Mouse (Mus musculus) kidney, postnatal 14 days (tissue): ENCODE data around the gene Crybg1.

Experiments used
- DNase-seq: peaks from one replicate; pipeline ENCODE4 v3.0.0; 2022; ENCODE audit warnings: mixed read lengths

Gene Crybg1

GRCm38 (mm10) chr10:44080351-44080750, 68.3 kb downstream of the Crybg1 start:
- no peak for DNase-seq

- no peak for DNase-seq
These were observed 69.7 kb downstream of the Crybg1 start for GRCm38 (mm10) chr10:44078799-44079521.

GRCm38 (mm10) chr10:44071095-44071494, 77.6 kb downstream of the Crybg1 start:
- DNase-seq, result peak; percentile 83

- DNase-seq, result no peak
These were observed 79.5 kb downstream of the Crybg1 start for GRCm38 (mm10) chr10:44069131-44069530.

- no peak for DNase-seq
These were observed 82.7 kb downstream of the Crybg1 start for GRCm38 (mm10) chr10:44065848-44066360.

- DNase-seq, result no peak
These were observed 85.7 kb downstream of the Crybg1 start for GRCm38 (mm10) chr10:44062981-44063380.

- no peak for DNase-seq
These were observed 97.7 kb downstream of the Crybg1 start for GRCm38 (mm10) chr10:44050913-44051312.

- DNase-seq, result peak; percentile 13
These were observed 103.9 kb downstream of the Crybg1 start for GRCm38 (mm10) chr10:44044727-44045126.

GRCm38 (mm10) chr10:44043630-44044029, 105.0 kb downstream of the Crybg1 start:
- DNase-seq, result no peak

- DNase-seq, result no peak
These were observed 109.5 kb downstream of the Crybg1 start for GRCm38 (mm10) chr10:44039185-44039584.

- DNase-seq, result no peak
These were observed 110.6 kb downstream of the Crybg1 start for GRCm38 (mm10) chr10:44037918-44038544.

- no peak for DNase-seq
These were observed 119.1 kb downstream of the Crybg1 start for GRCm38 (mm10) chr10:44029566-44029965.

GRCm38 (mm10) chr10:44027226-44027625, 121.4 kb downstream of the Crybg1 start:
- DNase-seq, result no peak

- no peak for DNase-seq
These were observed 122.5 kb downstream of the Crybg1 start for GRCm38 (mm10) chr10:44026105-44026504.

- no peak for DNase-seq
These were observed 123.9 kb downstream of the Crybg1 start for GRCm38 (mm10) chr10:44024705-44025104.

GRCm38 (mm10) chr10:44020141-44020540, 128.5 kb downstream of the Crybg1 start:
- DNase-seq, result no peak

GRCm38 (mm10) chr10:44018562-44018961, 130.1 kb downstream of the Crybg1 start:
- DNase-seq, result no peak

GRCm38 (mm10) chr10:44015631-44016030, 133.0 kb downstream of the Crybg1 start:
- no peak for DNase-seq

- DNase-seq, result no peak
These were observed 134.8 kb downstream of the Crybg1 start for GRCm38 (mm10) chr10:44013885-44014284.

- DNase-seq, result no peak
These were observed 137.2 kb downstream of the Crybg1 start for GRCm38 (mm10) chr10:44011408-44011807.

GRCm38 (mm10) chr10:44008808-44009207, 139.8 kb downstream of the Crybg1 start:
- DNase-seq, result peak; percentile 34

GRCm38 (mm10) chr10:44006815-44007214, 141.8 kb downstream of the Crybg1 start:
- no peak for DNase-seq

GRCm38 (mm10) chr10:44005677-44006641, 142.7 kb downstream of the Crybg1 start:
- peak; percentile 85 for DNase-seq
